Mouse (Mus musculus): ENCODE data around the gene Obsl1.

Gene Obsl1

DNA sequence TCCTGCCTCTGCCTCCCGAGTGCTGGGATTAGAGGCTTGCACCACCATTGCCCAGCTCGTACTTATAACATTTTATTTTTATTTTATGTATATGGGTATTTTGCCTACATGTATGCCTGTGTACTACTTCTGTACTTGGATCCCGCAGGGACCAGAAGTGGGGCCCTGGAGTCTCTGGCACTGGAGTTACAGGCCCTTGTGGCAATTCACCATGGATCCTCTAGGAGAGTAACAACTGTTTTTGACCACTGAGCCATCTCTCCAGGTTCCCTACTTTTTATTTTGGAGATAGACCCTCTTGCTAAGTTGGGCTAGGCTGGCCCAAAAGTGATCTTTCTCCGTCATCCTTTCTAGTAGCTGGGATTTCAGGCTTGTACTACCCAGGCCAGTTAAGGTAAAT lies 12.2 kb upstream of the Obsl1 start:
- DNase-seq (ENCODE audit: low read depth, low spot score): no peak

GRCm38 (mm10) chr1:75517984-75518383 lies 11.7 kb upstream of the Obsl1 start:
- DNase-seq (ENCODE audit: low read depth, low spot score): no peak

GRCm38 (mm10) chr1:75516703-75517380 lies 10.6 kb upstream of the Obsl1 start:
- no peak for DNase-seq (ENCODE audit: low read depth, low spot score)

DNA sequence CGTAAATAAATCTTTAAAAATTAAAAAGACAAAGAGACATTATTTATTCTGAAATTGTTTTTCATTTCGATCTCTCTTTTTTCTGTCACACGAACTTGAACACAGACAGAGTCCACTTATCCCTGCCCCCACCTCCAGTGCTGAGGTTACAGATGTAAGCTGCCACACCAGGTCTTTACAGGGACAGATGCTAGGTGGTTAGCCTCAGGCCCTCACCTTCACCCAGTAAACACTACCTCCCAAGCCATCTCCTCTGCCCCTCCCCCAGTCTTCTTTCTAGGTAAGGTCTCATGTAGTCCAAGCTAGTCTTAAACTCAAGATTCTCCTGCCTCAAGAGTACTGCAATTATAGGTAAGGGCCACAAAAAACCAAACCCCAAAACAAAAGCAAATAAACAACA lies 6.3 kb upstream of the Obsl1 start:
- DNase-seq (ENCODE audit: low read depth, low spot score): no peak

DNA sequence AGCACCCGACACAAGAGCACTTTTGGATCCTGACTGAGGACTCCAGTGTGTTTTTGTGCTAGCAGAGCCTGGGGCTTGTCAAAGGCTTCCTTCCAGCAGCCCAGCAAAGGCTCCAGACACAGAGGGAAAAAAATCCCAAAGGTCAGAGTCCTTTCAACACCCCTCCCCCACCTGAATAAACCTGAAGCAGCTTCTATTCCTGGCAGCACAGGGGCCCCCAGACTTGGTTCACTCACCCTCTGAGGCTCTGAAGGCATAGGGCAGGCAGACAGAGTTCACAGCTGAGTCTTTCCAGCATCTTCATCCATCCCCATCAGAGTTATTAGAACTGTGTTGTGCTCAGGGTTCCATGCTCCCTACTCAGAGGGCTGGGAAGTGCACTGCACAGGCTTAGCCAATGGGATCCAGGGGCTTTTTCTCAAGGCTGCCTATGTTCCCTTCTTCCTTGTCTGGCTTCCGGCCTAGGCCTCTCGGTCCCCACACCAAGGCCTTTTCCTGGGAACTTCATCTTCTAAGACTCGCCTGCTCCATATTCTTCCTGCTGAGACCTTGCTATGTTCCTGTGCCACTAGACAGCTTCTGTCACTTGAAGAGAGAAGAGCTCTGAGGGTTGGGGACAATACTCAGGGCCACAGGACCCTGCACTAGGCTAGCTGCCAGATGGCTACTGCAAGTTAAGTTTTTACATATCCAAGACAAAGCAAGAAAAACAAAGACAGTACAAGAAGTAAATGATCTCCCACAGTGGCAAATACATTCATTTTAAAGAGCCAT lies 5.4 kb upstream of the Obsl1 start:
- no peak for DNase-seq (ENCODE audit: low read depth, low spot score)

GRCm38 (mm10) chr1:75510154-75510553 lies 3.9 kb upstream of the Obsl1 start:
- DNase-seq (ENCODE audit: low read depth, low spot score): no peak

DNA sequence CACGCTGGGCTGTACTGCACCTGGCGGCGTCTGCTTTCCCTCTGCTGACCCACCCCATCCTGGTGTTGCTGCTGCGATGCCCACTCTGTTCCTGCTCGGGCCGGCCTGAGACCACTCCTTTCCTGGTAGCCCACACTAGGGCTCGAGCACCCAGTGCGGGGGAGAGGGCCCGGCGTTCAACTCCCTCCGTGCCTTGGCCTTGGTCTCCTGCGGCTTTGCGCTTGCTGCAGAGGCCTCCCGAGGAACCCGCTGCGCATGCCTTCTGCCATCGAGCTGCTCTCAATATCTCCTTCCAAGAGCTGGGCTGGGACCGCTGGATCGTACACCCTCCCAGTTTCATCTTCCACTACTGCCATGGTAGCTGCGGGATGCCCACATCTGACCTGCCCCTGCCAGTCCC lies 3.3 kb upstream of the Obsl1 start:
- DNase-seq (ENCODE audit: low read depth, low spot score): no peak

DNA sequence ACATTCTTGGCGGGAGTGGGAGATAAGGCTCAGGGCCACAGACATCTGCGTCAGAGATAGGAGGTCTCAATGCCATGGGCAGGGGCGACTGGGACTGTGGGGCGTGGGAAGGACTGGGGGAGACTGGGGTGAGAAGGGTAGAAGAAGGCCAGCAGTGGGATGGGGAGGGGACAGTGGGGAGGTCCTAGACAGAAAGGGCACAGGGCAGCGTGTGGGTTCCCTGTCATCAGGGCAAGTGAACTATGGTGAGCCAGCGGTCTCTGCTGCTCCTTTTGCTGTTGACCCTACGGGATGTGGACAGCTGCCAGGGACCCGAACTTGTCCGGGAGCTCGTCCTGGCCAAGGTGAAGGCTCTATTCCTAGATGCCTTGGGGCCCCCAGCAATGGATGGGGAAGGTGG lies 754 bp upstream of the Obsl1 start, which contains the start of gene Inha:
Gene Inha, plus strand, starts transcription at position 72 of the 400 bp plus-strand sequence.
- no peak for DNase-seq (ENCODE audit: low read depth, low spot score)

DNA sequence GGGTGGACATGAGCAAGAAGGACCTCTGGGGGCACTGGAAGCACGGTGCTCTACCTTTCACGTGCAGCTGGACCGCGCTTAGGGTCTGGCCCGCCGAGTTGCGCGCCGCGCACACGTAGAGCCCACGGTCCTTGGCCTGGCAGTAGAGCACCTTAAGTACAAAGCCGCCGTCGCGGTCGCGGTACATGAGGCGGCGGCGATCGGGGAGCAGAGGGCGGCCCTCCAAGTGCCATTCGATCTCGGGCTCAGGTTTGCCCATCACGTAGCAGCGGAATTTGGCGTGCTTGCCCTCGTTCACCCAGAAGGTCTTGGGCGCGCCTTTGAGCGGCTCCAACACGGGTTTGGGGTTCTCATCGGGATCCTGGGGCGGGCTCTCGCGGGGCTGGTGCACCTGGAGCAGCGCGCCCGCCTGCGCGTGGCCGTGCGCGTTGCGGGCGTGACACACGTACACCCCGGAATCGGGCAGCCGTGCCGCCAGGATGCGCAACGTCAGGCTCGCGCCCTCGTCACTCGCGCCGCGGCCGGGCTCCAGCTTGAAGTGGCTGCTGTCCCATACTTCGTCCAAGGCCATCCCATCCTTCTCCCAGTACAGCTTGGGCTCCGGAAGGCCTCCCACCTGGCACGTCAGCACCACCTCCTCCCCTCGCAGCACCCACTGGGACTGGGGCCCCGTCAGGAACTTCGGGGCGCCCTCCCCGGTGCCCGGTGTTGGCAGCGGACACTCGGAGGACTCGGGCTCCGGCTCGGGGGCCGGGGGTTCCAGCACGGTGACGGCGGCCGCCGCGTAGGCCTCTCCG lies 895 bp downstream of the Obsl1 start:
- DNase-seq (ENCODE audit: low read depth, low spot score): no peak

DNA sequence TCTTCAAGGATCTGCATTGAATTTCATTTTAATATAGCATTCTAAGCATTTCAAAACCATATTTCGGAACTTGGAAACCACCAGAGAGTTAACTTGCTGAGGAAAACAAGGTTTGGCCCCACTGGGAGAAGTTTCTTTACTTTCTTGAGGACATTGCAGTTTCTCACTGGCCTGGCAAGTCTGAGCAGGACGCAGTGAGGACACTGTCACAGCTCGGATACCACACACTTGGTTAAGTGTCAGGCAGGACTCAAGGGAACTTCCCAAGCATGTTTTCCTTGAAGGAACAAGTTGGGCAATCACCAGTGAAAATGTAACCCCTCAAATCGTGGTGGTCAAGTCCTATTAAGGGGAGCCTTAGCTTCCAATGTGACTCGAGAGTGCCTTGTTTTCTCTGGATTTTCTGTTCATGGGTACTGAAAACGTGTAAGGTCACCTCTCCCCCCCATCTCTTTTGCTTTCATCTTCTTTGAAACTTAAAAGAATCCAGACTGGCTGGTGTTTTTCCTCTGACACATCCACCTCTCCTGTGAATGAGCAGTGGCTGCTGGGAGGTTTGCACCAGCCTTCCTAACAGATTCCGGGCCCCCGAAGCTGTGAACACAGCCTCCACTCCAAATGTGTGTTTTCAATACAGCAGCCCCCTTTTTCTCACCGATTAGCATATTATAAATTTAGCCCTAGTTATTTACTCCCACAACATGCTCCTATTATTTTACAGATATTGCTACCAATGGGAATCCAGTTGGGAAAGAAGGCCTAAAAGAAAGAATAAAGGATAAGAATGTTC lies 1.8 kb downstream of the Obsl1 start:
- DNase-seq (ENCODE audit: low read depth, low spot score): no peak

- DNase-seq (ENCODE audit: low read depth, low spot score): no peak
These were observed 2.6 kb downstream of the Obsl1 start for GRCm38 (mm10) chr1:75503651-75503980.

DNA sequence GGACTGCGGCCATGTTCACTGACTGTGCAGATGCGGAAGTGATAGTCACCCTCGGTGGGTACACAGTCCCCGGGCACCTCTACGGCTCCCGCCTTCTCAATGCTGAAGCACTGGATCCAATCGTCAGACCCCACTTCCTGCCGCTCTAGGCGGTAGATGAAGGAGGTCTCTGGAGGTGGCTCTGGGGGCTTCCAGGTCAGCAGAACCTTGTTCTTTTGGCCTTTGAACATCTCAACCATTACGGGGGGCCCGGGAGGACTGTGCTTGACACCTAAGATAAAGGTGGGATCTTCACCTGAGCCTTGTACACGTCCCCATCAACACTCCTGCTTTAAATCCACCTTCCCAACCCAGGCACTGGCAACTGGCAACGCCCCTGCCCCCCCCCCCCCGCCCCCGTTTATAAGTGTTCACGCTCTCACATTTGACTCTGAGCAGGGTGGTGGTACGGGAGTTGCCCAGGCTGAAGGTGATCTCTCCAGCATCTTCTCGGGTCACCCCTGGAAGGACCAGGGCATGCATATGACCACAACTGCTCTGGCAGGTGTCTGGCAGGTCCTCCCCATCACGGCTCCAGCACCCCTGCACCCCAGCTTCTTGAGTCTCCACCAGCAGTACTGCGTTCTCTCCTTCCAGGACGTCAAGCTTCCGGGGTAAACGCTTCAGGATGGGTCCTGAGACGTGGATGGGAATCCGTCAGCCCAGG lies 3.2 kb downstream of the Obsl1 start:
- DNase-seq (ENCODE audit: low read depth, low spot score): no peak

GRCm38 (mm10) chr1:75501905-75502304 lies 4.3 kb downstream of the Obsl1 start:
- no peak for DNase-seq (ENCODE audit: low read depth, low spot score)

- no peak for DNase-seq (ENCODE audit: low read depth, low spot score)
These were observed 6.8 kb downstream of the Obsl1 start for GRCm38 (mm10) chr1:75499441-75499840.

GRCm38 (mm10) chr1:75498897-75499296 lies 7.4 kb downstream of the Obsl1 start:
- no peak for DNase-seq (ENCODE audit: low read depth, low spot score)

DNA sequence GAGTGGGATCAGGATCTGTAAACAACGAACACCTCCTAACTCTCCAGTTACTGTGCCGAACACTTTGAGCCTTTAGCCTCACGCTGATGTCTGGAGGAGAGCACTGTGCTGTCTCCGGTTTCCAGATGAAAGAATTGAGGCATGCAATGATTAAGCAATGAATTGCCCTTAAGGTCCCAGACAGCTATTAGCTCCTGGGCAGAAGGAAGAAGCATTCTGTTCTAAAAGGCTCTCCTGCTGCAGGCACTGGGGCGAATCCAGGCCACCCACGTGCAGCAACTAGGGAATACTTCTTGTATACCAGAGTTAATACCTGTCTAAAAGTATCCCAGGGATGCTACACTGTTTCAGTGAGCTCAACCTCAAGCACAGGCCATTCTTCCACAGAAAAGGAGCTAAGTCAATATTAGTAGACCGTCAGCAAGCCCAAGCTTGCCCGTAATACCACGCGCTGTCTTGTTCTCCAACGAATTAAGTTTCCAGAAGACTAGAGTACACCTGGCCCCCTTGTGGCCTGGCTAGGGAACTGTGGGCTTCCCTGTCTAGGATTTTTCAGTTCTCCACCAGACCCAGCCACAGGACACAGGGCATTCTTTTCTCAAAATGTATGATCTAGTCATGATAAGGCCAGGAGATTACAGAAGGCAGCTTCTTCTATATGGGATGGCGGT lies 11.2 kb downstream of the Obsl1 start:
- DNase-seq (ENCODE audit: low read depth, low spot score): no peak

- no peak for DNase-seq (ENCODE audit: low read depth, low spot score)
These were observed 13.6 kb downstream of the Obsl1 start for GRCm38 (mm10) chr1:75492579-75493170.

DNA sequence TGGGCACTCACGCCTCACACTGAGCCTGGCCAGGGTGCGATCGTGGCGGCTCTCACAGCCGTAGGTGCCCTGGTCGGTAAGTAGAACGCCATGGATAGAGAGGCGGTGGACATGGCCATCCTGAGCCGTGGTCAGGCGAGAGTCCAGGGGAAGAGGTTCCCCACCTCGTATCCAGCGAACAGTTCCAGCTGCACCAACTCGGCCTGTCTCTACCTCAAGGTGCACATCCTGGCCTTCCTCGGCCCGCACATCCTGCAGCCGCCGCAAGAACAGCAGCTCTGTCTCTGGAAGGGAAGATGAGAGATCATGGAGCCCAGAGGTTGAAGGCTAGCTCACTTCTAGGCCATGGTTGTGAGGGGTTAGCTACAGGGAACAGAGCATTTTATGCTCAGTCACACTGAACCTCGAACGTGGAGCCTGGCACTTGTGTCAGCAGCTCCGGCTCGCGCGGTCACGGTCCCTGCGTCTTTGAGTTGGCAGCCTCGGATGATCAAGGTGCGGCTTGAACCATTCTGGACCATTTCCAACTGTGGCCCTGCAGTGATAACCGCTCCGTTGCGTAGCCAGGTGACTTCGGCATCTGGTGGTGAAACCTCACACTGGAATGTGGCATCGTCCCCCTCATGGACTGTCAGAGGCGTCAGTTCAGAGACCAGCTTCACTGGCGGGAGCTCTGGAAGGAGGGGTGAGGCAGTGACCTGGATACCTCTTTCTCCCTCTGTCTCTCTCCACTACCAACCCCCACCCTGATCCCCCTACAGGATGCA lies 15.3 kb downstream of the Obsl1 start:
- DNase-seq (ENCODE audit: low read depth, low spot score): no peak

DNA sequence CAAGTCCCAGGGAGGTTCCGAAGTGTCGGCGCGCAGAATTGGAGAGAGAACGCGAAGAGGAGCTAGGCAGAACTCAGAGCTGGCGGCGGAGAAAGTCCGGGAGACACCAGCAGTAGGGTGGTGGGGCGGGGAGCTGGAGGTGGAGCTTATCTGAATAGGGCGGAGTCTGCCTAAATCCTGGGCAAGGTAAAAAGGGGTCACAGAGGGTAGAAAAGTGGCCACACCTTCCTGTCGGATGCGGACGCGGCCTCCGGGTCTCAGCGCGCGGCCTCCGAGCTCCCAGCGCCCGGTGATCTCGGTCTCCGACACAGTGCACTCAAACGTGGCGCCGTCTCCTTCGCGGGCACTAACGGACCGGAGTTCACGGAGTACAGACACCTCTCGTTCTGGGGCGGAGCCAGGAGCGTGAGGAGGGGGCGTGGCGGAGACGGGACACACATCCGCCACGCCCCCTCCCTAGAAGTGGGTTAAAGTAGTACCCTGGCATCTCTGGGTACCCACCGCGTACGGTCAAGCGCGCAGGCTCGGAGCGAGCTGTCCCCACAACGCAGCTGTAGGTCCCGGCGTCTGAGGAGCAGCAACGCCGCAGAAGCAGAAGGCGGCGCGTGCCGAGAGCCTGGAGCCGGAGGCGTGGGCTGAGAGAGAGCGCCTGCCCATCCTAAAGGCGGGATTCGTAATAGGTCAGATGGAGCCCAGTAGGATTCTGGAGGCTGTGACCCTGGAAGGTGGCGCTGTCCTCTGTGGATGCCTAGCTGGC lies 18.7 kb downstream of the Obsl1 start:
- no peak for DNase-seq (ENCODE audit: low read depth, low spot score)
